Mouse (Mus musculus): ENCODE data around the gene Fam124b. TPM values are rescaled to one million over a fixed set of nuclear protein-coding genes. Genes with fewer than 3 reads are reported as not detected.

The Fam124b gene
- polyA plus RNA-seq, 1 experiment, result 0.06 TPM

DNA sequence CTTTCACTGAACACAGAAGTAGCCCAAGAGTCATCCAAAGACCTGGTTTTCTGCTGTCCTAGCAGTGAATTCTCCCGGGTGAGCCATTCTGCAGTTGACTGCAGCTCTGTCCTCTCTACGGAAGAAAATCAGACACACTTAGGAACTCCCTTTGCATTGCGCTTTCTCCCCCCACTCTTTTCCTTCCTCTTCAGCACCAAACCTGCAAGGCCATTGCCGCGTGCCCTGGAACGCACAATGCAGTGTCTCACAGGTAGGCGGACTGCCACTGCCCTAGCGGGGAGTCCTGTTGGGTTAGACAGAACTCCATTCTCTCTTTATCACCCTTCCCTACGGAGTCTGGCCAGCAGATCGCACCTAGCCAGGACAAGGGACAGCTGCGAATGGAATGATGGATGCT lies 21.2 kb upstream of the Fam124b start:
- Histone ChIP-seq H3K27me3 (ENCODE audit: control insufficient read depth, insufficient read depth, insufficient read length) (no peaks in the 10 kb centered on the region), H3ac (ENCODE audit: control insufficient read depth, insufficient read length) (no peak overlapping the region), H3K4me2 (ENCODE audit: low read depth) (no peak overlapping the region), H3K36me3 (ENCODE audit: control insufficient read depth, insufficient read depth) (no peaks in the 10 kb centered on the region), H3K79me2 (ENCODE audit: control insufficient read depth, insufficient read depth) (no peaks in the 10 kb centered on the region), H3K4me3 (no peak overlapping the region)
- TF ChIP-seq MAX (IDR thresholded peaks at IDR 0.05; ENCODE audit: low read depth) (no peak), CEBPB (IDR thresholded peaks at IDR 0.05; ENCODE audit: insufficient read depth, poor library complexity, severe bottlenecking) (no peak), POLR2AphosphoS2 (IDR thresholded peaks at IDR 0.05; ENCODE audit: insufficient read length, low read depth) (no peak), TCF3 (IDR thresholded peaks at IDR 0.05; ENCODE audit: insufficient read length, low read depth) (no peak), TCF12 (IDR thresholded peaks at IDR 0.05; ENCODE audit: insufficient read depth, poor library complexity, severe bottlenecking) (no peak), POLR2A (IDR thresholded peaks at IDR 0.05; ENCODE audit: insufficient read length, low read depth) (no peak), E2F4 (IDR thresholded peaks at IDR 0.05; ENCODE audit: insufficient read depth) (no peak), MYOD1 (IDR thresholded peaks at IDR 0.05; ENCODE audit: control insufficient read depth in 1 of 3, insufficient read length in 2 of 3, low read depth in 2 of 3) (no peak), REST (IDR thresholded peaks at IDR 0.05; ENCODE audit: insufficient read depth, insufficient read length) (no peak), MYOG (IDR thresholded peaks at IDR 0.05; ENCODE audit: control insufficient read depth in 1 of 3, insufficient read depth in 1 of 3, insufficient read length in 2 of 3, low read depth in 2 of 3) (no peak), USF1 (IDR thresholded peaks at IDR 0.05; ENCODE audit: low read depth) (no peak), SRF (IDR thresholded peaks at IDR 0.05; ENCODE audit: control insufficient read depth, insufficient read length, low read depth) (no peak)

DNA sequence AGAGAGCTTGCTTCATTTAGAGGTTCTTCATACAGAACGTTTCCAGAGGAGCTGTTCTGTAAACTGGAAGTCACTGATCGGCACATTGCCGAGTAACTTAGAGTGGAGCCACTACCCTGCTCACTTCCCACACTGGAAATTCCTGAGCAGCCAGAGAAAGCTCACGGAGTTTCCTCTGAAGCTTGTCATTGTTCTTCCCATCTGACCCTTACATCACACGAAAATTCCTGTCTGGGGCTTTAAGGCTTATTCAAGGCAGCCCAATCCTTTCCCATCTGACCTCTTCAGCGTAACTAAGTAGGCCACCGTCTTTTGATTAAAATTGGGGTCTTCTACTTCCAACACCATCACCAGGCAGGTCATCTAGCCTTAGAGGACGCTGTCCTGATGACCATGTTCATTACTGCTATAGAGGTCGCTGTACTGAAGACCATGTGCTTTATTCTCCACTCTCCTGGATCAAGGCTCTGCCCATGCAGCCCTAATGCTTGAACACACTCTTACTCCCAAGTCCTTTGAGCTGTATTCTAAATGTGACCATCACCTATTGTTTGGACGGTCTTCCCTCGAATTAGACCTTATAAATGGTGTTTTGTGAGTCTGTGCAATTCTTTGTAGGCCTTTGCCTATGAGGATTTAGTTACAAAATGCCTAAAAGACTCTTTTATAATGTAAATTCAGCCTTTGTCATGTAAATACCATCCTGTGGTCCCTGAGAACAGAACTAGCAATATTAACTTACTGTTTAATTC lies 18.9 kb upstream of the Fam124b start:
- no peaks in the 10 kb centered on the region for H3K27me3 ChIP-seq (ENCODE audit: control insufficient read depth, insufficient read depth, insufficient read length)
- no peak overlapping the region for H3K4me3 ChIP-seq
- no peaks in the 10 kb centered on the region for H3K36me3 ChIP-seq (ENCODE audit: control insufficient read depth, insufficient read depth)
- TF ChIP-seq TCF3 (IDR thresholded peaks at IDR 0.05; ENCODE audit: insufficient read length, low read depth), result no peak
- no peak overlapping the region for H3K4me2 ChIP-seq (ENCODE audit: low read depth)
- H3ac ChIP-seq (ENCODE audit: control insufficient read depth, insufficient read length), result no peak overlapping the region
- H3K79me2 ChIP-seq (ENCODE audit: control insufficient read depth, insufficient read depth), result no peaks in the 10 kb centered on the region

DNA sequence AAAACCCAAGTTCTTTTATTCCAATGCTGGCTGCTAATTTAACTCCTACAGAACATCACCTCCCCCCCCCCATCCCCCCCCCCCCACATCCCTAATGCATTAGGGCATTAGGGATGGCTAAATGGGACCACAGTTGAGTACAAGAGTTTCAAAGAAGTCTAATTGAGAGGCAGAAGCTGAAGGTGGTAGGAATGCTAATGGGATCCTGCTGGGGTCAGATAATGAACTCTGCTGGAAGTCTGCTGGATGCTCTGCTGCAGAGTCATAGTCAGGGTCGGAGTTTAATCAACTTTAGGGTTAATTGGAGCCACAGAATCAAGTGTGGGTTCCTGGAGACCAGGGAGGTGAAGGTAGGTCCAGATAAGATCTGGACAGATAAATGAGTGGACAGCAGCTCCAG lies 17.9 kb upstream of the Fam124b start:
- Histone ChIP-seq H3K36me3 (ENCODE audit: control insufficient read depth, insufficient read depth) (no peaks in the 10 kb centered on the region), H3K27me3 (ENCODE audit: control insufficient read depth, insufficient read depth, insufficient read length) (no peaks in the 10 kb centered on the region), H3K4me3 (no peak overlapping the region), H3K4me2 (ENCODE audit: low read depth) (no peak overlapping the region), H3ac (ENCODE audit: control insufficient read depth, insufficient read length) (no peak overlapping the region), H3K79me2 (ENCODE audit: control insufficient read depth, insufficient read depth) (no peaks in the 10 kb centered on the region)
- TF ChIP-seq CEBPB (IDR thresholded peaks at IDR 0.05; ENCODE audit: insufficient read depth, poor library complexity, severe bottlenecking) (no peak), MAX (IDR thresholded peaks at IDR 0.05; ENCODE audit: low read depth) (no peak), POLR2AphosphoS2 (IDR thresholded peaks at IDR 0.05; ENCODE audit: insufficient read length, low read depth) (no peak)

DNA sequence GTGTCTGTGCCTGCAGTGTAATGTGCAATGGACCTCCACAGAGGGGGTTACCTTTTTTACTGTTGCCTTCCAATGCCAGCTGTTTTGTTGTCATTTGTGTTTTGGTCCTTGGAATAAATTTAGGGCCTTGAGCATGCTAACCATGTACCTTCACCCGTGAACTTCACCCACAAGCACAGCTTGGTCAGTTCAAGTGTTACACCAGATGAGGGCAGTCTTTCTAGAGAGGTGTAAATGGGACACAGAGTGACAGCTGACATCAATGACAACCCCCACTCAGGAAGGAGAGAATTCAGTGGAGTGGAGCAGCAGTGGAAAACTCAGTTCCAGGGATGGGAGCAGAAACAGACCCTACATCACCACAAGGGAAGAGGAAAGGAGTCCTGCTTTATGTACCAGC lies 12.3 kb upstream of the Fam124b start:
- Histone ChIP-seq H3K4me3 (no peak overlapping the region), H3K79me2 (ENCODE audit: control insufficient read depth, insufficient read depth) (no peaks in the 10 kb centered on the region), H3K36me3 (ENCODE audit: control insufficient read depth, insufficient read depth) (no peaks in the 10 kb centered on the region), H3K4me2 (ENCODE audit: low read depth) (no peak overlapping the region), H3K27me3 (ENCODE audit: control insufficient read depth, insufficient read depth, insufficient read length) (no peaks in the 10 kb centered on the region), H3ac (ENCODE audit: control insufficient read depth, insufficient read length) (no peak overlapping the region)
- TF ChIP-seq REST (IDR thresholded peaks at IDR 0.05; ENCODE audit: insufficient read depth, insufficient read length), result no peak
- no peak for TF ChIP-seq USF1 (IDR thresholded peaks at IDR 0.05; ENCODE audit: low read depth)
- TF ChIP-seq CEBPB (IDR thresholded peaks at IDR 0.05; ENCODE audit: insufficient read depth, poor library complexity, severe bottlenecking), result no peak
- TF ChIP-seq SRF (IDR thresholded peaks at IDR 0.05; ENCODE audit: control insufficient read depth, insufficient read length, low read depth), result no peak
- TF ChIP-seq MAX (IDR thresholded peaks at IDR 0.05; ENCODE audit: low read depth), result no peak
- TF ChIP-seq E2F4 (IDR thresholded peaks at IDR 0.05; ENCODE audit: insufficient read depth), result no peak
- no peak for TF ChIP-seq POLR2AphosphoS2 (IDR thresholded peaks at IDR 0.05; ENCODE audit: insufficient read length, low read depth)
- TF ChIP-seq MYOD1 (IDR thresholded peaks at IDR 0.05; ENCODE audit: control insufficient read depth in 1 of 3, insufficient read length in 2 of 3, low read depth in 2 of 3), result no peak
- TF ChIP-seq POLR2A (IDR thresholded peaks at IDR 0.05; ENCODE audit: insufficient read length, low read depth), result no peak

DNA sequence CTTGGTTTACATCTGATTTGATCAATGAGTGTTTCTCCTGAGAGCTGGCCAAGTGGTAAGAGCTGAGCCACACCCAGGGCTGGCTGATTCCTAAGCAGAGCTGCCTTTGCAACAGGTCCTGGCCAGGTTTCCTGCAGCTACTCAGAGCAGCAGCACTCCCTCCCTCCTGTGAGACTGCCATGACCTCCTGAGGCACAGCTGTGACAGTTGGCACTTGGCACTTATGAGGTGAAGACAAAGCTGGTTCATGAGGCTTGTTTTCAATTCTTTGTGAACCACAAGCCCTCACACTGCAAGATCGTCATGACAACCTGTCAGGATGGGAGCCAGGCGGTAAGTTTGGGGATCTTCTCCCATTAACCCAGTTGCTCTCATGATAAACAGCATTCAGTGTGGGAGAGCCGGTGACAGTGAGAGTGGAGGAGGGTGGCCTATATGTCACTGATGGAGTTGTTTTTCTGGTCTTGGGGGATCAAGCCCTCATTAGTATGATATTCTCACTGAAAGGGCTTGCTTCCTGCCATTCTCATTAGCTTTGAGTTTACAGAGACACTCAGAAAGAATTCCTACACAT lies 6.7 kb upstream of the Fam124b start:
- no peaks in the 10 kb centered on the region for H3K27me3 ChIP-seq (ENCODE audit: control insufficient read depth, insufficient read depth, insufficient read length)
- peak overlapping the region; percentile 37 for H3K4me2 ChIP-seq (ENCODE audit: low read depth)
- no peak for TF ChIP-seq E2F4 (IDR thresholded peaks at IDR 0.05; ENCODE audit: insufficient read depth)
- peak; percentile 65 for TF ChIP-seq TCF12 (IDR thresholded peaks at IDR 0.05; ENCODE audit: insufficient read depth, poor library complexity, severe bottlenecking)
- TF ChIP-seq CEBPB (IDR thresholded peaks at IDR 0.05; ENCODE audit: insufficient read depth, poor library complexity, severe bottlenecking), result no peak
- TF ChIP-seq MYOG (IDR thresholded peaks at IDR 0.05; ENCODE audit: control insufficient read depth in 1 of 3, insufficient read depth in 1 of 3, insufficient read length in 2 of 3, low read depth in 2 of 3), result peak; percentile 84 to 97 (median 95)
- TF ChIP-seq USF1 (IDR thresholded peaks at IDR 0.05; ENCODE audit: low read depth), result no peak
- TF ChIP-seq TCF3 (IDR thresholded peaks at IDR 0.05; ENCODE audit: insufficient read length, low read depth), result peak; percentile 74
- no peak for TF ChIP-seq MAX (IDR thresholded peaks at IDR 0.05; ENCODE audit: low read depth)
- peak; percentile 78 to 92 (median 79) for TF ChIP-seq MYOD1 (IDR thresholded peaks at IDR 0.05; ENCODE audit: control insufficient read depth in 1 of 3, insufficient read length in 2 of 3, low read depth in 2 of 3)
- H3ac ChIP-seq (ENCODE audit: control insufficient read depth, insufficient read length), result no peak overlapping the region
- no peaks in the 10 kb centered on the region for H3K79me2 ChIP-seq (ENCODE audit: control insufficient read depth, insufficient read depth)
- no peaks in the 10 kb centered on the region for H3K36me3 ChIP-seq (ENCODE audit: control insufficient read depth, insufficient read depth)
- no peak overlapping the region for H3K4me3 ChIP-seq

Data from myocyte (in vitro differentiated cells).